Mouse (Mus musculus) ovary, postnatal 36 days (tissue): Measurements from ENCODE around the gene Rpl36-ps4.
A peak's percentile ranks its signal among the peaks of the same experiment; 100 is the strongest.

ENCODE experiments used
- DNase-seq: peaks from one replicate; pipeline ENCODE4 v3.0.0; 2022; ENCODE audit warnings: low spot score, mixed read lengths

Rpl36-ps4 gene

DNA sequence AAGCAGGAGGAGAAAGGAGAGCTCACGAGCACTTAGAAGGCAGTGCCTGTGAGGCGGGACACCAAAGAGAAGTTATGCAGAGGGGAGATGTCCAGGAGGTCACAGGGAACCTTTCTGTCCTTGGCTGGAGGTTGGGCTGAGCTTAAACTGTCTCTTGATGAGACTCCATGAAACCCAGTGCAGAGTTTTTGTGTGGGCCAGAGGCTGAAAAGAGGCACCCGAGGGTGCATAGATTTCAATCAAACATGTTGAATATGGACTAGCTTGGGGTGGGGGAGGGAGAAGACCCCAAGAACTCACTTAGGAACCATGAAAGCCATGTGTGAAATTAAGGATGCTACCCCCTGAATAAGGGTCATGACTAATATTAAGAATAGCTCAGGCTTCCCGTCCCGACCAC, at the start of gene Rpl36-ps4:
TSS of gene Rpl36-ps4 (plus strand) at position 301 of the 400 bp plus-strand sequence.
- DNase-seq = no peak

DNA sequence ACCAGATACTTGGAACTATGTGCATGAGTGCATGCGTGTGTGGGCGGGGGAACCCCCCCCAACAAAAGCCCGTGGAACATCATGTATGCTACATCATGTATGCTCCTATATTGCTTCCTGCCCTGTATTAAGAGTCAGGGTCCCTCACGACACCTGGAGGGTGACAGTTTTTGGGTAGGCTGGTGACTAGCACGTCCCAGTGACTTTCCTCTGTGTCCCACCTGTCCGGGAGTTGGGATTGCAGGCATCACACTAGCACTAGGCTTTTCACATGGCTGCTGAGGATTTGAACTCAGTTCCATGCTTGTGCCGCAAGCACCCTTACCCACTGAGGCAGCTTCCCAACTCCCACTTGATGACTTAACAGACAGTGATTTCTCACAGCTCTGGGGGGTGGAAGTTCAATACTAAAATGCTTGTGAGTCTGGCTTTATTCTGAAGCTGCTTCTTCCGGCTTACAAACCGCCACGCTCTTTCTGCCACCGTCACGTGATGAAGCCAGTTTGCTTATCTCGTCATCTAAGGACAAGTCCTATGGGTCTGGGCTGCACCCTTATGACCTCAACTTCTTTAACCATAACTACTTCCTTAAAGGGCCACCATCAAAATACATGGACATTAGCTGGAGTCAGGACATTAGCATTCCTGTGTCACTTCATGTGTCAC, 49.2 kb upstream of the Rpl36-ps4 start:
- no peak for DNase-seq

DNA sequence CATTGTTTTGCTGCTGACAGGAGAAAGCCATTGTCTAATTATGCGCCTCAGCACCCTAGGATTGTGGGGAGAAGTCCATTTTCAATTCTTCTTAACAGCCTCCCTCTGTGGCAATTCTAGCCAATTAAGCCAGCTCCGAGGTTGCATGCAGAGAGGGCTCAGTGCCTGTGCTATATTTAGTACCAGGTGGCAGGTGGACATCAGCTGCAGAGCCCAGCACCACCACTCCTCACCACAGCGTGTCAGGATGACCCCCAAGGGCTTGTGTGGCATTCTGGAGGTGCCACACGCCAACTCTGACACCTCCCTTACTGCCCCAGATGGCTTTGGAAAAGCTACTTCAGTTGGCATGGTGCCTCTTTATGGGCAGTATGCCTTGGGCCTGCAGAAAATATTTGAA, 48.5 kb upstream of the Rpl36-ps4 start:
- DNase-seq = no peak

DNA sequence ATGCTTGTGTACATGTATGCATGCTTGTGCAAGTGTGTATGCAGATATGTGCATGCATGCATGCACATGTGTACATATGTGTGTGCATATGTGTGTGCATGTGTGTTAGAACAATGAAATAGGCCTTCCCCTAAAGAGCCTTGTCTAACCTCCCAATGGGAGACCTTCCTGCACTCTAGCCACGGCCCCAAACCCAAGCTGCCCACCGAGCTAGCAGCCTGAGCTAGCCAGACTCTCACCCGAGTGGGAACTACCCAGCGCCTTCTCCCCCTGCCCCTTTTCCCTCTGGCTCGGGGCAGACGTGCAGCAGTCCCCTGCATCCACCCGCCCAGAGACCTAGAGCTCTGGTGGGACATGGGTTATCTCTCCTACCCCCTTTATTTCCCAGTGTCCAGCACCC, 47.3 kb upstream of the Rpl36-ps4 start:
- DNase-seq = no peak

DNA sequence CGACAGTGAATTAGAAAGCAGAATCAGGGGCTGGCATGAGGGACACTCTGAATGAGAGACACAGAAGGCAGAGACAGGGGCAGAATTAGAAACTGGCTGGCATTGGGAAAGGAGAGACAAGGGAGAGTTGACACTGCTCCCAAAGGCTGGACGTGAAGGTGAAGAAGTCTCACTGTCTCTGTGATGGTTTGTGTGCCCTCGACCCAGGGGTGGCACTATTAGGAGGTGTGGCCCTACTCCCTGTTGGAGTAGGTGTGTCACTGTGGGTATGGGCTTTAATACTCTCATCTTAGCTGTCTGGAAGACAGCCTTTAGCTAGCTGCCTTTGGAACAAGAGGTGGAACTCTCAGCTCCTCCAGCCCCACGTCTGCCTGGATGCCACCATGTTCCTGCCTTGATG, 46.8 kb upstream of the Rpl36-ps4 start:
- no peak for DNase-seq

DNA sequence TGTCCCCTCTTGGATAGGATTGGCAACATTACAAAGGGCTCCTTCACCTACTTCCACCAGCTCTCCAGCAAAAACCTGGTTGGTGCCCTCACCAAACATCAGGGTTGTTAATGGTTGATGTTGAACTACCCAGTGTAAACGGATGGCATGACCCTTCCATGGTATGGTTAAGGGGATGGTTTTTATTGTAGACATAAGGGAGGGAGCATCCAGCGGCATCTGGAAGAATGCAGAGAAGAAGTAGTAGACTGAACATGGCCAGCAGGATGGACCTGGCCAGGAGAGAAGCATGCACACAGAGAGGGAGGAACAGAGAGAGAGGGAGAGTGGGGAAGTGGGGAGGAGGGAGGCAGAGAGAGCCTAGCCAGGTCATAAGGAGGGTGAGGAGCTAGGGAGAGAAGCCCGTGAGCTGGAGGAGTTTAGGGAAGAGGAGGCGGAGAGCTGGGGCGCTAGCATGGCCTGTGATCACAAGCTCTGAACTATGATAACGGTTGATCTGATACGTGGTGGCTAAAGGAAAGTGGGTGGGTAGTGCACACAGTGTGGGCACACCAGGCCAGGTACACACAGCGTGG, 45.3 kb upstream of the Rpl36-ps4 start:
- DNase-seq = no peak

DNA sequence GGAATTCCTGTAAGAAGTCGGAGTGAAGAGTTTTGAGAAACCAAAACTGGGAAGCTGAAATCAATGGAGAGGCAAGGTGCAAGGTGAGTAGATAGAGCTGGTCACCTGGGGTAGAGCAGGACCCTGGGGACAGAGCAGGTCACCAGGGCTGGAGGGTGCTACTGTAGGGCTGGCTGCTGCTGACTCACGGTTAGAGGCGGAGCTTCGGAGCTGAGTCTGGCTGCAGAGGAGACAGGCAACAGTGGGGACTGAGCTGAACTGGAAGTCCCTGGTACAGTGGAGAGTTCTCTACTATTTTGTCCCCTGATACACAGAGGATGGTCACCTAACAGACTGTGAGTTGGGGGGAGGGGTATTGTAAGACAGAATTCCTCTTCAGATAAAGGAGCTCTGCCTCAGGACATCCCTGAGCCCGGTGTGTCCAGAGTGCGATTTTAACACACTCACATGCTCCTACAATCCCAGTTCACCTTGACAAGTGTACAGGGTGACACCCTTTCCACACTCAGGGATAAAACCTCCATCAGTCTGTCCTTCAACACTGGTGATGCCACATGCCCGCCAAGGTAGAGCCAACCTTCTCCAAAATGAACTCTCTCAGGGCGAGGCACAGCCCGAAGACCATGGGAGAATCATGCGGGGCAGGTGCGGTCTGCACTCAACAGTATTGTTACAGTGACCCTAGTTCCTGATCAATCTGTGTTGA, 44.3 kb upstream of the Rpl36-ps4 start:
- no peak for DNase-seq

DNA sequence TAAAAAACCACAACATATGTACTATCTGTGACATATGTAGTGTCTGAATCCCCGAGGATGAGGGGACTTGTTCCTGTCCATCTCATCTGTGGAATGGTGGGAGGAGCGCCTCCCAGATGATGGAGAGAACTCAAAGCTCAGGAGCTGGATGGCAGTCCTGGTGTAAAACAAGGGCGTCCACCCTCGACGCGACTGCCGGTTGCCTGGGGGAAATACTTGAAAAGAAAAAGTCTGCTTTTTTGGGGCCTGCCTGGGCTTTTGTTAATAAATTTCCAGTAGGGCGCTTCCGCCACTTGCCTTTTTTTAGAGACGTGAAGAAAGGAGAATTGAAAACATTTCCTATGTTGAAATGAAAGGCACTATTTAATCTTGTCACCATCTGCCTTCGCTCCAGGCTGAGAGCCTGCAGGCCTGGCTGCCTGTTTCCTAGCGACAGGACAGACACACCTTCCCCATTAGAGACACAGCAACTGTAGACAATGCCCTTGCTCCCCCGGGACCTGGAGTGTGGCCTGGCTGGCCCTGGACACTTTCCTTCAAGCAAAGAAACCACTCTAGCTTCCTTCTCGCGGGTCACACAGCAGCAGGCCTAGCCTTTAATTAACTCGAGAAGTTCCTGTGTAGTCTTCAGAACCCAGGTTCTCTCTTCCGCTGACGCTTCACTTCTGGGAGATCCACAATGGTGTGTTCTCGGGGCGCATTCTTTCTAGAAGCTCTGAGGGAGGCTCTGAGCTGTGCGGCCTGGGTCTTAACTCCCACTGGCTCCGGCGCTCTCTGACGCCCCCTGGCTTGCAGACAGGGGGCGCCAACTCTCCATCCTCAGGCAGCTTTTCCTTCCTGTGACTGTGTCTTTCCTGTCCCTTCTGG, 43.3 kb upstream of the Rpl36-ps4 start:
- peak; percentile 27 for DNase-seq

DNA sequence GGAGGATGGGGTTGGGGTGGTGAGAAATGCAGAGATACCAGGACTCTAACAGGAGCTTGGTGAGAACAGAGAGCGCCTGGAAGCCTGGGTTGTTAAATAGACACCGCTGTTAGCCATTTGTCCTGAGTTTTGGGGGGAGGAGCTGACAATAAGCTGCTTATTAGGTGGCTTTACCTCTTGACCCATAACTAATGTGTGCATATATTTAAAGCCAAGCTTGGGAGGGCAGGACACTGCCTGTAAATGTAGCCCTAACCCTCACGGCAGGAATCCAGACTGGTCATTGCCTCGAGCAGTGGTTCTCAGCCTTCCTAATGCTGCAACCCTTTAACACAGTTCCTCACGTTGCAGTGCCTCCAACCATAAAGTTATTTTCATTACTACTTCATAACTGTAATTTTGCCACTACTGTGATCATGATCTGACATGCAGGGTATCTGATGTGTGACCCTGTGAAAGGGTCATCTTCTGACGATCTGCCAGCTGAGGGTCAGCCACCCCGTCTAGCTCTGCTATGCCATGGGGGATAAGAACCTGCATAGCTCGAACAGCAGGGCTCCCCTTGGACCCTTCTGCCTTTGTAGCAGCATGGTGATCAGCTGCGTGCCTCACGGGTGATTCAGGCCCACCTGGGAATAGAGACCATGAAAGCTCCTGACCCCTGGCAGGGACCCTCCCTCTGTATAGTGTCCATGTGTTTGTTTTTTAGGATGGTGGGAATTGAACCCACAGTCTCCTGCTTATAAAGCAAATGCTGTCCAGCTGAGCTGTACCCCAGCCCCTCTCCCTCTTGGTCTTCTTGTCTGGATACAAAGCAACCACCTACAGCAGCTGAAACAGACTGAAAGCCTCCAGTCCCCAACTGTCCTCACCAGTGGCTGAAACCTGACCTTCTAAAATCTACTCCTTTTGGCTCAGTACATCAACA, 42.0 kb upstream of the Rpl36-ps4 start:
- DNase-seq = no peak

DNA sequence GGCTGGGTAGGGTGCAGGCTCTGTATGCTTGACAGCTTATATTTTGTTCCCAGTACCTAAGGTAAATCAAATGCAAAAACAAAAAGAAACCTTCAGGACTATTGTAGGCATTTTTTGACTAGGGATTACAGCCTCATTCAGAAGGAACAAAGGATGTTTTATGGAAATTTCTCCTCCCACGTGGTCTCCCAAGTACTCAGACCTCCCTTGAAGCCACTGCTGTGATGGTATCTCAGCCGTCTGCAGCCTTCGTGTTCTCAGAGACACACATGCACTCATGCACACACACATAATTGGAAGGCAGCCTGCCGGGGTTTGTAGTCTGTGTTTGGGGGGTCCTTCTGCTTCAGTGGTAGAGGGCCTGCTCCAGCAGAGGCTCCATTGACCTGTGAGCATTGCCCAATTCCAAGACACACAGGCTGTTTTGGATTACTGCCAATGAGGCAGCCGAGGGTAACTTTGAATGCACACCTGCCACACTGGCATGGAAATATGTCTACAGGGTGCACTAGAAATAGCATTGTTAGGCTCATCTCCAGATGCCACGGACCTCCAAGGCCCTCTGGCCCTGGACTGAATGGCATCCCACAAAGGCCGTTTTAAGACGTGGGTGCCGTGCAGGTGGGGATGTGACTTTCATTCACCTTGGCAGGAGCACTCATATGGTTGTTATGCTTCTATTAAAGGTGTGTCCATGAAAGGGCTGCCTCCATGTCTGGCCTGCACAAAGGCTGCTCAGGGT, 41.1 kb upstream of the Rpl36-ps4 start:
- DNase-seq = no peak

DNA sequence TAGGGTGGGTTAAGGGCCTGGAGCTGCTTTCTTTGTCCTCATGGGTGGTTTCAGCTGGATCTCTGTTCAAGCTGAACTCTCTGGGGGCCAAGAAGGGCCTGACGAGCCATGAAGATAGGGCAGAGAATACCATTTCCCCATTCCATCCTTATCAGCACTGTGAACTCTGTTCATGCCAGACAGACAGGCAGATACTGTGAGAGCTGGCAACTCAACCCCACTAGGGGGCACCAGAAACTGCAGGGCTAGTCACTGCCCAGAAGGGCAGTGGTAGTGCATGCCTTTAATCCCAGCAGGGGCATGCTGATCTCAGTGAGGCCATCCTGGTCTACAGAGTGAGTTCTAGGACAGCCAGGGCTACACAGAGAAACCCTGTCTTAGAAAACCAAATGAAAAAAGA, 38.2 kb upstream of the Rpl36-ps4 start:
- DNase-seq = peak; percentile 46

DNA sequence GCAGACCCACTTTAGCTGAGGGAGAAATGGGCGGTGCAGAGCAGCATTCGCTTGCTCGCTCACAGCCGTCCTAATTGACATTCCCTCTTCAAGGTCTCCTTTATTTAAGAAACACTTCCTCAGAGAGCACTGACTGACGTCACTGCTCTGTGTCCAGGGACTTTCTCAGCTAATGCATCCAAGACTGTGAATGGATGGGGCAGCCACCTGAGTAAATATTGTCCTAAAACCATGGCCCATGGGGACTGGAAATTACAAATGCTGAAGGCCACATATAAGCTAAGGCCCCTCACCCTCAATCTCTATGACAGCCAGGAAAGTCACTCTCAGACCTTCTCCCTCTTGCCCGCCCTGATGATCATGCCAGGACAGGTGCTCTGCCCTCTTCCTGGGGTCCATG, 23.6 kb upstream of the Rpl36-ps4 start:
- DNase-seq = no peak

DNA sequence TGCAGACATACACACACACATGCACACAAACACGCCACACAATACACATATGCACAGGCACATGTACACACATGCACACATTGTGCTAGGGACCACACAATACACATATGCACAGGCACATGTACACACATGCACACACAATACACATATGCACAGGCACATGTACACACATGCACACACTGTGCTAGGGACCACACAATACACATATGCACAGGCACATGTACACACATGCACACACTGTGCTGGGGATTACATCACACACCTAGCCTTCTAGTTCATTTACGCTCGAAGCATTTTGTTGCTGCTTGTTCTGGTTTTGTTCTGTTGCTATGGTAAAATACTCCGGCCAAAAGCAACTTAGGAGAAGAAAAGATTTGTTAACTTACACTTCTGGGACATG, 20.1 kb upstream of the Rpl36-ps4 start:
- no peak for DNase-seq

DNA sequence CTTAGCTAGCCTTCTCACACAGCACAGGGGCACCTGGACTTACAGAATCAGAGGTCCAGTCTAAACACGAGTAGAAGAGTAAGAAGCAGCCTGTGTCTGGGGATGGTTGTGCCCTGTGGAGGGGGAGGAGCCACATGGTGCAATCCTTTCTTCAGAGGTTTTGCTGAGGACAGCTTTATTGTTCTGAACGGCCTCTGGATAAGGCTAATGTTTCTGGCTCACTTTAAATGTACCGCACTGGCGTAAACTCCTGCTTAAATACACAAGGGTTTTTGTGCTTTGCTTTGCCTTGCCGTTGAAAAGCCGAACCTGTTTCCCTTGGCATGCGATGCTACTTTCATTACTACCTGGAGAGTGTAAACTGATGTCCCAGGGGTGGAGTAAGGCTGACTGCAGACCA, 19.6 kb upstream of the Rpl36-ps4 start:
- no peak for DNase-seq

DNA sequence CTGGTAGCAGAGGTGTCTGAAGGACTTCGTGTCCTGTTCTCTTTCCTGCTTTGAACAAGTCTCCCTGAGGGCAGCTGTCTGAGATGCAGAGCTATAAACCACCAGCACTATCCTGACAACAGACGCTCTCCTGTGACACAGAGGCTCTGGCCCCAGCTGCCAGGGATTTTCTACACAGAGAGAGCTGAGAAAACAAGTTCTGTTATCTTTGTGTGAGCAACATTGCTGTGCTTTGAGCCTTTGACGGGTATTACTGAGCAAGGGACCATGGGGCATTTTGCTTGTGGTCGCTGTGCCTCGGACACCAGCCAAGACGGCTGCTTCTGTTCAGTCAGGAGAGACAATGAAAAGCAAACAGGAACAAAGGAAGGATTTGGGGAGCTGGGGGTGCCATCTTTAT, 17.6 kb upstream of the Rpl36-ps4 start:
- no peak for DNase-seq

DNA sequence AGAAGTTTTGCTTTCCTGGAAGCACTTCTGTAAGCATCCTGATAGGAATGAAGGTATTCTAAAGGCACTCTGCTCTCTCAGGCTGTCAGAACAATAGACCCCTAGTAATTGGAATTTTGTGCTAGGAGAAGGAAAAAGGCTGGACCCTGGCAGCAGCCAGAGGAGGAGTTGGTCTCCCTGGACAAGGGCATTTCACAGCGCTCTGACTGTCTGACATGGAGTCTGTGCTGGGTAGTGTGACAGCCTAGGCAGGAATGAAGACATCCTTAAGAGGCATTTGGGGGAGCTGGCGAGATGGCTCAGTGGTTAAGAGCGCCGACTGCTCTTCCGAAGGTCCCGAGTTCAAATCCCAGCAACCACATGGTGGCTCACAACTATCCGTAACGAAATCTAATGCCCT, 17.1 kb upstream of the Rpl36-ps4 start:
- DNase-seq = no peak

DNA sequence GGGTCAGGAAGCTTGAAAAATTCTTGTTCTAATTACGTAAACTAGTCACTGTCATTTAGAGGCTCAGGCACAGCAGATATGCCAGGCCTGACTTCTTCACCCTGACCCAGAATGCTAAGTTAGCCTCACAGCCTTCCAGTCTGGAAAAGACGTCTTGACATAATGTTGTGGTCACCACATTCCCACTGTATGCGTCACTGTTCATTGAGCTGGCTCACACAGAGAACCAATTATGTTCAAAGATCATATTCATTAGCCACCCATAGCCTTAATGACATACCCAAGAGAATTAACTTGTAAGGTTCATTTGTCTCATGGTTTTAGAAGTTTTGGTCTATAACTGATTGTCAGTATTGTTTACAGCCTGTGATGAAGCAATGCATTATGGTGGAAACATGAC, 5.4 kb upstream of the Rpl36-ps4 start:
- no peak for DNase-seq

DNA sequence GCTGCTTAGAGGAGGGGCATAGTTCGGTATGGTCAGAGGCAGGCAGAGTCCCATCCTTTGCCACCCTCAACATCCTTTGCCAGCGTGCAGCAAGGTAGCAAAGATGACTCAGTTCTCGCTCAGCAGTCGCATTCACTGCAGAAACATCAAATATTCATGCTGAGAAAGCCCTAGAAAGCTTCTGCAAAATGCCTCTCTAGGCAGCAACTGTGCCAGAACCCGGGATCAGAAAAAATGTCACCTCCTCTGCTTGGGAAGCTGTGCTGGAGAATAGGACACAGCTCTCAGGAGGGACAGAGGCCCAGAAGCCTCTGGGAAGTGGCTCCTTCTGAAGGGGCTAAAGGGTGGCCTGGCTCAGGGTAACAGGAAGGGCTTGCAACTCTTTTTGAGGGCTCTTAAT, 2.7 kb upstream of the Rpl36-ps4 start:
- no peak for DNase-seq

DNA sequence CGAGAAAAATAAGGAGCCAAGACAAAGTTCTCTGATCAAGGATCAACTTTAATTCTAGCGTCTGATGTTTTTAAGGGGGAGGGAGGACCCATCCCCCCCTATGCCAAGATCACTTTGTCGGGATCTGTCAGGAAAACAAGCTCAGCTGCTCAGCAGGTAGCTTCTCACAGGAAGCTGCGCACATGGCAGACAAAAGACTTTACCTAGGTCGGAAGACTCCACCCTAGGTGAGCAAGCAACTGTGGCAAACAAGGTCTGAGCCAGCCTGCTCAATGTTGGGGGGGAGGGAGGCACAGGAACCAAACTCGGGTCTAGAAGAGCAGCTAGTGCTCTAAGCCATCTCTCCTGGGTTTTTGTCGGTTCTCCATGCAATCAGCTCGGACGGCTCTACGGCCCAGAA, 13.5 kb downstream of the Rpl36-ps4 start:
- DNase-seq = no peak

DNA sequence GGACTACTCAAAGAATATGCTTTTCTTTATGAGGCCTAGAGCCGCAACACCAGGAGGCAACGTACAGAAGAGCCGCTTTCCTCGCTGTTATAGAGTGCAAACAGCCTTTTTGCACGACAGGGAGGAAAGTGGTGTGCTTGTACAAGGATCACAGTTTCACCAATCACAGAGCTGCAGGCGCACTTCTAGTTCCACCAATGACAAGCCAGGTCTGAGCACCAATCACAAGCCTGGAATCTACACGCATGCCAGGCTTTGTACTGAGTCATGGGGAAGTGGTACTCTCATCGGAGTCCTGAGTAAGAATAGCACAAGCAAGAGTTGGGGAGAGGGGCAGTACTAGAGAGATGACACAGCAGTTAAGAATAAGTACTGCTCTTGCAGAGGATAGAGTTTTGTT, 14.0 kb downstream of the Rpl36-ps4 start:
- no peak for DNase-seq

DNA sequence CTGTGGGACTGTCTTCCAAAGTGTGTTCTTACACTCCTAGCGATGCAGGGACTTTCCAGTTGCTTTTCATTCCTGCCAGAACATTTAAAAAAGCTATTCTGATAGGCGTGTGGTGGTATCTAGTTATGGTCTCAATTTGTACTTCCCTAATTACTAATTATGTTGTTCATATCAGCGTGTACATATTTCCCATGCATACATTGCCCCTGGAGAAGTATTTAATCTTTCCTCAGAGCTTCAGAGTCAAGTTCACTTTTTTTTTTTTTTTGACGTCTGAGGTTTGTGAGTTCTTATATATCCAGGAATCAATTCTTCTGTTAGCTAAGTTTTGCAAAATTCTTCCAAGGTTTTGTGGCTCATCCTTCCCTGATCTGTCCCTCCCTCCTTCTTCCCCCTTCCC, 15.4 kb downstream of the Rpl36-ps4 start:
- DNase-seq = no peak
